Mouse (Mus musculus): ENCODE data around the gene Nrsn2.
A peak's percentile ranks its signal among the peaks of the same experiment; 100 is the strongest.

The Nrsn2 gene

GRCm38 (mm10) chr2:152343329-152344213 lies 32.9 kb downstream of the Nrsn2 start, which contains the start of gene Trib3:
Gene Trib3, minus strand, starts transcription at chr2:152344032.
- peak; percentile 80 to 84 for DNase-seq (ENCODE audit: low spot score in 2 of 2)

DNA sequence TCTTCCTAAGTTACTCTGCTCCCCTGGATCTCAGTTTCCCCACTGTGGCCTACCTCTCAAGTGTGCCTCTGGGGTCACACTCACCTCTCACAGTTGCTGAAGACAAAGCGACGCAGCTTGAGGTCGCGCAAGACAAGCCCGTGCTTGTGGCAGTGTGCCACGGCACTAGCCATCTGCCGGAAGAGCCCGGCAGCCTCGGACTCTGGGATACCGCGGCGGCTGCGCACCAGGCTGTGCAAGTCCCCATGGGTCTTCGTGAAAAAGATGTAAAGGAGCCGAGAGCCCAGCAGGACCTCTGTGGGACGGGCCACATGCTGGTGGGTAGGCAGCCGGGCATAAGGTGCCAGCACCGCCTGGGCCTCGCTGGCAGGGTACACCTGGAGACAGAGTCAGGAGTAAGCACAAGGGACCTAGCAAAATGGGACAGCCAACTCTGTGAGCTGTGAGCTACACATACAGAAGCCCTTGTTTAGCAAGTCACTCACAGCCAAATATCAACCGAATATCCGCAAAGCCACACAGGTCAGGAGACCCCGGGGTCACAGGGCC lies 36.7 kb downstream of the Nrsn2 start:
- no peak for DNase-seq (ENCODE audit: low spot score in 2 of 2)

- no peak for DNase-seq (ENCODE audit: low spot score in 2 of 2)
Measured at GRCm38 (mm10) chr2:152338319-152338718, 38.1 kb downstream of the Nrsn2 start.

GRCm38 (mm10) chr2:152337591-152338212 lies 38.7 kb downstream of the Nrsn2 start:
- no peak for DNase-seq (ENCODE audit: low spot score in 2 of 2)

DNA sequence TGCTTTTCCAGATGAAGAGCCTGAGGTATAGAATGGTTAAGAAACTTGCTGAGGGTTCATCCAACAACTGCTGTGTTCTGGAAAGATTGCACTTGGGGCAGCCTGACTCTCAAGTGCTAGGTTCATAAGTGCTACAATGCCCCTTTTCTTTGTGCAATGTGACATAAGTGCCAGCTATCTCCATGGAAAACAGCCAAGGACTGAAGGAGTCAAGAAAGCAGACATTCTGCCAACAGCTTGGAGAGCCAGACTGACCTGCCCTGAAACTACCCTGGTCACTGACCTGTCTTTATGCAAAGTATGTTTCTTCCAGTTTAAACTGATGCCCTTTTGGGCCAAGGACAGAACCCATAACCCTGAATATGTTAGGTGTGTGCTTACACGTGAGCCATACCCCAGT lies 39.6 kb downstream of the Nrsn2 start:
- no peak for DNase-seq (ENCODE audit: low spot score in 2 of 2)

- no peak for DNase-seq (ENCODE audit: low spot score in 2 of 2)
Measured at GRCm38 (mm10) chr2:152335289-152335820, 41.1 kb downstream of the Nrsn2 start.

- no peak for DNase-seq (ENCODE audit: low spot score in 2 of 2)
Measured at GRCm38 (mm10) chr2:152333345-152334006, 43.0 kb downstream of the Nrsn2 start.

DNA sequence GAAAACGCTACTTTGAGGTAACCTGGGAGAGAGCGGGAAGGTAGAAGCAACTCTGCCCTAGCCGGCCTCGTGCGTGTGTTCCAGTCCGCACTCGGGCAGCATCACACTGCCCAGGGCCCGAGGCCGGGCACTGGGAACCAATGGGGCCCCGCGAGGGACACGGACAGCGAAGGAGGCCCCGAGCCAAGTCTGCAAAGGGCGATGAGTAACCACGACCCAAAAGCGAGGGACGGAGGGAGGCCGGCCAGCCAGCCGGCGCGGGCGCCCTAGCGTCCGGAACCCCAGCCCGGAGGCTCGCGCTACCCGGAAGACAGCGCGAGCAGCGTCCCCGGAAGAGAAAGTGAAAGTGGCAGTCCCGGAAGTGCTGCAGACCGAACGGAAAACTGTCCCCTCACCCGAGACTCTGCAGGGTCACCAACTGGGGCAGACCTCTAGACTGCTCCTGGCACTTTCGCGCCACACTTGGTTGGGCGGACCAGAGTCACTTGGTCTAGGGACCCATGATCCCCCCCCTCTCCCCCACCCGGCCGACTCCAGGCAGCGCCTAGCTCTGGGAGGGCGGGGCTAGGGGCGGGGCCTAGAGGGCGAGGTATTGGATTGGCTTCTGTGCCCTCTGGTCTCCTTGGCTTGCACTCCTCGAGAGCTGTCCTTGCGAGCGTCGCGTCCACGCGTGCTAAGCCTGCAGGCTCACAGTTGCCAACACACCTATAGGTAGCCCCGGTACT lies 44.2 kb downstream of the Nrsn2 start, which contains the start of gene Rbck1:
Rbck1 (minus strand) TSS at position 553 of the 725 bp plus-strand sequence.
- DNase-seq (ENCODE audit: low spot score in 2 of 2), result peak; percentile 90 to 93

- no peak for DNase-seq (ENCODE audit: low spot score in 2 of 2)
Measured at GRCm38 (mm10) chr2:152330858-152331423, 45.5 kb downstream of the Nrsn2 start.

- no peak for DNase-seq (ENCODE audit: low spot score in 2 of 2)
Measured at GRCm38 (mm10) chr2:152327980-152328379, 48.5 kb downstream of the Nrsn2 start.

GRCm38 (mm10) chr2:152326654-152327053 lies 49.8 kb downstream of the Nrsn2 start:
- no peak for DNase-seq (ENCODE audit: low spot score in 2 of 2)

DNA sequence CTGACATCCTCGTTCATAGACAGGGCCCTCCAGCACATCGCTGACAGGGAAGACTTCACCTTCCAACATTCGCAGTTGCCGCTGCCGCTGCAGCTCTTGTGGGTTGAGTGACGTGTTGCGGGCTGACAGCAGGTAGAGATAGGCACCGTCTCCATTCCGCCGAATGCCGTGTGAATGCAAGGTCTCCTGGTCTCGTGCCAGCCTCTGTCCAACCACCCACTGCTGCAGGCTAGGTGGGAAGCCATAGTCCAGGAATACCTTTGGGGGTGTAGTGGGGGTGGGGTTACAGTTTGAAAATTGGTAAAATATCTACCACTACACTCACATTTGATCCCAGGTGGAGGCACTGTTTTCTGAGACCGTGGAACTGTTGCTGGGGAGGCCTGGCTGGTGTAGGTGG lies 50.3 kb downstream of the Nrsn2 start:
- DNase-seq (ENCODE audit: low spot score in 2 of 2), result no peak

GRCm38 (mm10) chr2:152324842-152325241 lies 51.6 kb downstream of the Nrsn2 start:
- no peak for DNase-seq (ENCODE audit: low spot score in 2 of 2)

GRCm38 (mm10) chr2:152323971-152324370 lies 52.5 kb downstream of the Nrsn2 start:
- DNase-seq (ENCODE audit: low spot score in 2 of 2), result no peak

- DNase-seq (ENCODE audit: low spot score in 2 of 2), result no peak
Measured at GRCm38 (mm10) chr2:152322198-152322597, 54.2 kb downstream of the Nrsn2 start.

DNA sequence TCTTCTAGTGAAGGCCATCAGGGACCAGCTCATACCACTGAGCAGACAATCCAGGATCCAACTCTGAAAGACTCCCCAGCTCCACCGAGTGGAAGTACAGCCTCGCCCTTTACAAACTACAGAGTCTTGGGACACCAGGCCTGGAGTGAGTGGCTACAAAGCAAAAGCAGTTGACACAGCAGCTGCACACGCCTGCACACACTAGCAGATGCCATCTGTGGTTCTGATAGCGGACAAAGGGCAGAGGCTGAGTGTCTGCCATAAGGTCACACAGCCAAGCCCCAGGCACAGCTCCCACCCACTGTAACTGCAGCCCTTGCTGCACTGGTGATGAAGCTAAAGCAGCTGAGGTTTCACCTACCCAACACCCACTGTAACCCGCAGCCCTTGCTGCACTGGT lies 54.9 kb downstream of the Nrsn2 start:
- no peak for DNase-seq (ENCODE audit: low spot score in 2 of 2)

All from right cerebral cortex, postnatal 10 days (tissue).